Mouse (Mus musculus) CD8-positive naive resting alpha-beta T cell, adult 2 months (primary cell): ENCODE measurements around the gene Jam2.
A peak's percentile ranks its signal among the peaks of the same experiment; 100 is the strongest.

ENCODE experiments used
- DNase-seq, 2 experiments: peaks; one replicate each; pipeline ENCODE4 v3.0.0; 2022; ENCODE audit warnings: low read depth in 2 of 2, low spot score in 2 of 2

Jam2 gene

GRCm38 (mm10) chr16:84835441-84835822 lies 61.5 kb downstream of the Jam2 start, which contains the start of gene Atp5j:
Atp5j (minus strand) TSS chr16:84835625.
- DNase-seq, result peak in 1 of 2 experiments; percentile 49

GRCm38 (mm10) chr16:84835823-84836743 lies 62.2 kb downstream of the Jam2 start:
- DNase-seq, result peak; percentile 22 to 35

GRCm38 (mm10) chr16:84838576-84838975 lies 64.7 kb downstream of the Jam2 start:
- DNase-seq, result no peak

GRCm38 (mm10) chr16:84853492-84853891 lies 79.6 kb downstream of the Jam2 start:
- DNase-seq, result no peak

GRCm38 (mm10) chr16:84864656-84865055 lies 90.7 kb downstream of the Jam2 start:
- no peak for DNase-seq

- no peak for DNase-seq
These were observed 99.9 kb downstream of the Jam2 start for GRCm38 (mm10) chr16:84873805-84874204.

- no peak for DNase-seq
These were observed 101.2 kb downstream of the Jam2 start for GRCm38 (mm10) chr16:84875012-84875717.
